Mouse (Mus musculus) limb, embryonic 13.5 days (tissue): ENCODE measurements around the gene Gpm6a. TPM values are rescaled to one million over a fixed set of nuclear protein-coding genes. Genes with fewer than 3 reads are reported as not detected.
"Not testable (repeated sequence)": the region's sequence is repeated elsewhere in the genome, so short reads cannot be mapped to it uniquely, and the experiment has no call there.

Experiments used
- ATAC-seq: fragments of 200-750 bp; cut with Nextera tagmentation; 2 replicates; pipeline ENCODE4 v1.8.0; 2017; ENCODE audit warnings: low read depth, moderate number of reproducible peaks, moderate TSS enrichment; ENCODE audit not compliant: low FRiP score
- H3K27ac ChIP-seq: fragments of 300-500 bp; sonication (generic); 2 replicates; pipeline ENCODE4 v1.5.1; 2015; ENCODE audit warnings: inconsistent platforms, mild to moderate bottlenecking, moderate library complexity
- H3K27me3 ChIP-seq: fragments of 300-500 bp; sonication (generic); 2 replicates; pipeline ENCODE4 v1.6.1; 2015; ENCODE audit warnings: mild to moderate bottlenecking, inconsistent platforms
- H3K36me3 ChIP-seq: fragments of 300-500 bp; sonication (generic); 2 replicates; pipeline ENCODE4 v1.6.1; 2015; ENCODE audit warnings: inconsistent platforms, mild to moderate bottlenecking, moderate library complexity
- H3K4me1 ChIP-seq: fragments of 300-500 bp; sonication (generic); 2 replicates; pipeline ENCODE4 v1.6.1; 2015; ENCODE audit warnings: inconsistent platforms
- H3K4me2 ChIP-seq: fragments of 300-500 bp; sonication (generic); replicated peaks from 2 replicates; pipeline ENCODE4 v1.6.1; 2015; ENCODE audit warnings: inconsistent platforms, mild to moderate bottlenecking, moderate library complexity
- H3K4me3 ChIP-seq: fragments of 300-500 bp; sonication (generic); 2 replicates; pipeline ENCODE4 v1.5.1; 2015; ENCODE audit warnings: moderate library complexity, mild to moderate bottlenecking, inconsistent platforms
- H3K9ac ChIP-seq: fragments of 300-500 bp; sonication (generic); 2 replicates; pipeline ENCODE4 v1.6.1; 2015; ENCODE audit warnings: mild to moderate bottlenecking, inconsistent platforms
- H3K9me3 ChIP-seq: fragments of 300-500 bp; sonication (generic); 2 replicates; pipeline ENCODE4 v1.6.1; 2016; ENCODE audit warnings: inconsistent platforms
- WGBS: fragments of 180-500 bp; shearing (Covaris S2); methylation state at CpG from one replicate; pipeline ENCODE4 v1.1.7; 2015; 5-methylcytosine and 5-hydroxymethylcytosine counted together
- polyA plus RNA-seq: library from polyadenylated mRNA; unstranded; fragments of >200 nt; fragmentation: Nextera tagmentation; extraction: Ambion mirVana; gene quantifications from 2 replicates; pipeline ENCODE4 v1.2.1, GENCODE M21; 2015

The Gpm6a gene
- polyA plus RNA-seq, 1 experiment from 2014 or later, result 3.9 TPM

- no peak for ATAC-seq
- no peaks in the 10 kb centered on the region for H3K27me3 ChIP-seq
- H3K36me3 ChIP-seq, result no peaks in the 10 kb centered on the region
- WGBS, result 64% methylated on average over 10 of the region's 10 CpGs
- H3K4me3 ChIP-seq, result no peak overlapping the region
- H3K4me2 ChIP-seq, result no peak overlapping the region
- no peaks in the 10 kb centered on the region for H3K9me3 ChIP-seq
- no peaks in the 10 kb centered on the region for H3K4me1 ChIP-seq
- no peak overlapping the region for H3K9ac ChIP-seq
- no peak overlapping the region for H3K27ac ChIP-seq
These were observed 71.4 kb downstream of the Gpm6a start for GRCm38 (mm10) chr8:55025851-55026660.

DNA sequence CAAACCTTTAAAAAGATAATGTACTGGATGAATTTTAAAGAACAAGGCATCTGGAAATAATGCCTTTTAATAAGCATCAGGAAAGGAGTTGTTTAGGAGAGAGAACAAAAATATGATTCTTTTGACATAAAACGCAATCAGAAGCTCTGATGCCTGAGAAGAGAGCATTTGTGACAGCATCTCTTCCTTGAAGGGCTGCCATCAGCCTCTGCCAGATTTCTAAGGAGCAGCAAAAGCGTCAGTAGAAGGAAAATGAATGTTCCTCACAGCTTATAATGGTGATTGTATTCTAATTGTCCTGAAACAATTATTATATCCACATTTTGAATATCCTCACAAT lies 72.0 kb downstream of the Gpm6a start:
- Histone ChIP-seq H3K27ac (no peak overlapping the region), H3K27me3 (no peaks in the 10 kb centered on the region), H3K4me2 (no peak overlapping the region), H3K4me1 (no peaks in the 10 kb centered on the region), H3K4me3 (no peak overlapping the region), H3K36me3 (no peaks in the 10 kb centered on the region), H3K9me3 (no peaks in the 10 kb centered on the region), H3K9ac (no peak overlapping the region)
- WGBS, result 63% methylated on average over 2 of the region's 2 CpGs
- no peak for ATAC-seq

- ATAC-seq, result peak; percentile 59; the same call in 1 of the 2 replicates
- Histone ChIP-seq H3K9ac (no peak overlapping the region), H3K36me3 (no peaks in the 10 kb centered on the region), H3K4me2 (no peak overlapping the region), H3K4me1 (no peaks in the 10 kb centered on the region), H3K27me3 (no peaks in the 10 kb centered on the region), H3K4me3 (no peak overlapping the region), H3K9me3 (no peaks in the 10 kb centered on the region), H3K27ac (no peak overlapping the region)
- 32% methylated on average over 2 of the region's 2 CpGs for WGBS
These were observed 73.7 kb downstream of the Gpm6a start for GRCm38 (mm10) chr8:55028371-55028770.

- Histone ChIP-seq H3K4me1 (no peaks in the 10 kb centered on the region), H3K4me3 (no peak overlapping the region), H3K27me3 (no peaks in the 10 kb centered on the region), H3K36me3 (no peaks in the 10 kb centered on the region), H3K4me2 (no peak overlapping the region), H3K9ac (no peak overlapping the region), H3K9me3 (no peaks in the 10 kb centered on the region), H3K27ac (no peak overlapping the region)
- ATAC-seq, result no peak
These were observed 76.5 kb downstream of the Gpm6a start for GRCm38 (mm10) chr8:55031099-55031498.

- Histone ChIP-seq H3K4me3 (no peak overlapping the region), H3K4me2 (no peak overlapping the region), H3K36me3 (no peaks in the 10 kb centered on the region), H3K9me3 (no peaks in the 10 kb centered on the region), H3K27ac (no peak overlapping the region), H3K9ac (no peak overlapping the region), H3K4me1 (no peaks in the 10 kb centered on the region), H3K27me3 (no peaks in the 10 kb centered on the region)
- 6% methylated on average over 1 of the region's 1 CpGs for WGBS
- ATAC-seq, result no peak
These were observed 79.7 kb downstream of the Gpm6a start for GRCm38 (mm10) chr8:55034309-55034708.

DNA sequence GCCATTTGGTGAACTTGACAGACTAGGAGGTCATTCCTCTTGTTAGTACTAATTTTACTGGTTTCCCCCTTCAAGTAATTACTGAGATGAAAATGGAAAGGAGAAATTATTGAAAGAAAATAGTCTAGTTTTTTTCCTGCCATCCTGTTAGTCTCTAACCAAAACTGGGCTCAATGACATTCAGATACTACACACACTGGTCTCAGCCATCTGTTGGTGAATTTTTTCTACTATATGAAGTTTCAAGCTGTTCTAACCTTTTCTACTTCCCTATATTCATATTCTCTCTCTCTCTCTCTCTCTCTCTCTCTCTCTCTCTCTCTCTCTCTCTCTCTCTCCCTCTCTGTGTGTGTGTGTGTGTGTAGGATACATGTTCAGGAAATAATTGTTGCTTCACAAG lies 80.8 kb downstream of the Gpm6a start:
- Histone ChIP-seq H3K27ac (no peak overlapping the region), H3K9me3 (no peaks in the 10 kb centered on the region), H3K36me3 (no peaks in the 10 kb centered on the region), H3K27me3 (no peaks in the 10 kb centered on the region), H3K4me3 (no peak overlapping the region), H3K4me1 (no peaks in the 10 kb centered on the region), H3K4me2 (no peak overlapping the region), H3K9ac (no peak overlapping the region)
- ATAC-seq, result no peak

DNA sequence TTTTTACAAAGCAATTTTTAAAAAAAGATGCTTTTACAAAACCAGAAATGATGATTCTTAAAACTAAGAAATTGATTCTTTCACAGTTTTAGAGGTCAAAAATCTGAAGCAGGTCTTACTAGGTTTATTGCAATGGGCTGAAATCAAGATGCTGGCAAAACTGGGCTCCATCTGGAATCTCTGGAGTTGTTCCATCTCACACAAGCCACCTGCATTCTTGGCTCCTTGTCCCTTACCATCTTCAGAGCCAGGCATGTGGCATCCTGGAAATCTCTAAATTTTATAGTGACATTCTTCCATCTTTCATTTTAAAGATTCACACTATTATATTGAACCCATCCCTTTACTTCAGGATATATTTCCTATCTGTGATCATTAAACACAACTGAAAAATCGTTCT lies 88.3 kb downstream of the Gpm6a start:
- no peak overlapping the region for H3K4me2 ChIP-seq
- no peak for ATAC-seq
- H3K4me3 ChIP-seq, result no peak overlapping the region
- no peaks in the 10 kb centered on the region for H3K4me1 ChIP-seq
- WGBS, result 64% methylated on average over 1 of the region's 1 CpGs
- no peaks in the 10 kb centered on the region for H3K27me3 ChIP-seq
- H3K36me3 ChIP-seq, result no peaks in the 10 kb centered on the region
- H3K9me3 ChIP-seq, result no peaks in the 10 kb centered on the region
- H3K9ac ChIP-seq, result no peak overlapping the region
- H3K27ac ChIP-seq, result no peak overlapping the region

GRCm38 (mm10) chr8:55048396-55048795 lies 93.8 kb downstream of the Gpm6a start:
- Histone ChIP-seq H3K36me3 (no peaks in the 10 kb centered on the region), H3K4me1 (no peaks in the 10 kb centered on the region), H3K9me3 (no peaks in the 10 kb centered on the region), H3K4me3 (no peak overlapping the region), H3K27me3 (no peaks in the 10 kb centered on the region), H3K4me2 (no peak overlapping the region), H3K27ac (no peak overlapping the region), H3K9ac (no peak overlapping the region)
- WGBS, result 85% methylated on average over 3 of the region's 3 CpGs
- ATAC-seq, result no peak

GRCm38 (mm10) chr8:55049979-55050378 lies 95.3 kb downstream of the Gpm6a start:
- Histone ChIP-seq H3K27ac (no peak overlapping the region), H3K4me2 (no peak overlapping the region), H3K4me1 (no peaks in the 10 kb centered on the region), H3K9ac (no peak overlapping the region), H3K9me3 (no peaks in the 10 kb centered on the region), H3K4me3 (no peak overlapping the region), H3K27me3 (no peaks in the 10 kb centered on the region), H3K36me3 (no peaks in the 10 kb centered on the region)
- no peak for ATAC-seq
- WGBS, result 77% methylated on average over 4 of the region's 4 CpGs

- ATAC-seq, result not testable (repeated sequence)
These were observed 114.2 kb downstream of the Gpm6a start for GRCm38 (mm10) chr8:55068811-55069210.

GRCm38 (mm10) chr8:55073481-55073880 lies 118.8 kb downstream of the Gpm6a start:
- Histone ChIP-seq H3K27me3 (no peaks in the 10 kb centered on the region), H3K27ac (no peak overlapping the region), H3K9ac (no peak overlapping the region), H3K4me2 (no peak overlapping the region), H3K36me3 (no peaks in the 10 kb centered on the region), H3K9me3 (no peaks in the 10 kb centered on the region), H3K4me1 (no peaks in the 10 kb centered on the region), H3K4me3 (no peak overlapping the region)
- WGBS, result 92% methylated on average over 10 of the region's 10 CpGs
- ATAC-seq, result no peak

More at GRCm38 (mm10) chr8:55068811-55069210, 114.2 kb downstream of the Gpm6a start:
- H3K4me1 ChIP-seq, H3K9ac ChIP-seq, H3K4me3 ChIP-seq, H3K27me3 ChIP-seq, H3K27ac ChIP-seq, H3K9me3 ChIP-seq, H3K4me2 ChIP-seq, H3K36me3 ChIP-seq: not testable (repeated sequence)
- WGBS, result 93% methylated on average over 2 of the region's 2 CpGs

DNA sequence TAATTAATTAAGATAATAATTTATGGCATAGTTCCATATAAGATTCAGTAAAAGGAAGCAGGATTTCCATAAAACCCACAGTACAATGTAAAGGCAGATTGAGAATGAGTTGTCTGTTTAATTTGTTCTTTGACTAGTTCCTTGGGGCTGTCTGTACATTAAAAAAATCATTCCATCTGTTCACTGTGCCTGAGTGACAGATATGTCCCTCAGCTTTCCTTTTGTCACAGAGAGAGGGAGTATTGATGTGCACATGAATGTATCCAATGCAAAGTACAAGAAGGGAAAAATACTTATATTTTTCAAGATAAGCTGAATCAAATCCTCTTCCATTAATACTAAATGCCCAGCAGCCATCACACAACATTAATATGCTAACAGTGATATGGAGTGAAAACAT lies 147.6 kb downstream of the Gpm6a start:
- ATAC-seq, result no peak
- Histone ChIP-seq H3K4me3 (no peak overlapping the region), H3K27me3 (no peaks in the 10 kb centered on the region), H3K9me3 (no peaks in the 10 kb centered on the region), H3K4me1 (no peaks in the 10 kb centered on the region), H3K27ac (no peak overlapping the region), H3K36me3 (no peaks in the 10 kb centered on the region), H3K4me2 (no peak overlapping the region), H3K9ac (no peak overlapping the region)

- no peak overlapping the region for H3K4me3 ChIP-seq
- H3K9ac ChIP-seq, result no peak overlapping the region
- no peaks in the 10 kb centered on the region for H3K9me3 ChIP-seq
- no peak for ATAC-seq
- H3K27ac ChIP-seq, result no peak overlapping the region
- H3K36me3 ChIP-seq, result no peaks in the 10 kb centered on the region
- H3K4me2 ChIP-seq, result no peak overlapping the region
- 79% methylated on average over 2 of the region's 2 CpGs for WGBS
- H3K27me3 ChIP-seq, result no peaks in the 10 kb centered on the region
- H3K4me1 ChIP-seq, result no peaks in the 10 kb centered on the region
These were observed 148.4 kb downstream of the Gpm6a start for GRCm38 (mm10) chr8:55103065-55103464.
